Mouse (Mus musculus) left cerebral cortex, postnatal 4 days (tissue): ENCODE measurements at regions not wholly inside any gene's neighbourhood (a gene's known extent, or its start where the extent isn't known, plus 50 kb on each side); places are given as distances from the start of the nearest gene placed in this dataset.

Experiments used
- DNase-seq: peaks from one replicate; pipeline ENCODE4 v3.0.0-alpha.2; 2022
- intact Hi-C: fragments of 180-260 bp; cut with DNase I; formaldehyde crosslinking; loops from one replicate; pipeline ENCODE4 v1.15.1; 2025

DNA sequence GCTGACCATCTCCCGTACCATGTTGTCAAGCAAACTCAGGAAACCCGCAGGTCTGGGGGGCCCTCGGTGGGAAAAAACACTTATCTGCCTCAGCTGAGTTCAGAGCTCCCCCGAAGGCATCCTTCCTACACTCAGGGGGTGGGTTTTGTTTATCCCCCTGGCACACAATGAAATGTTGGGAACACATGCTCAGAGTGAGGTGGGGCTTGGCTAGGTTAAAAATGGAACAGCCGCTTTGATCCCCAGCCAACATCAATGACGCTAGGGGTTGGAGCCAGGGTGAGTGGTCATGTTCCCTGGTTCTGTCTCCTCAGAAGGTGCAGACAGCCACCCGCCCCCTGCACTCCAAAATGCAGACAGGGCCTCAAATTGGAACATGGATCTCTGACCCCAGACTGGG lies 221.3 kb upstream of the Tbx3 start:
- peak; percentile 41 for DNase-seq
- intact Hi-C loops: no loop called here

DNA sequence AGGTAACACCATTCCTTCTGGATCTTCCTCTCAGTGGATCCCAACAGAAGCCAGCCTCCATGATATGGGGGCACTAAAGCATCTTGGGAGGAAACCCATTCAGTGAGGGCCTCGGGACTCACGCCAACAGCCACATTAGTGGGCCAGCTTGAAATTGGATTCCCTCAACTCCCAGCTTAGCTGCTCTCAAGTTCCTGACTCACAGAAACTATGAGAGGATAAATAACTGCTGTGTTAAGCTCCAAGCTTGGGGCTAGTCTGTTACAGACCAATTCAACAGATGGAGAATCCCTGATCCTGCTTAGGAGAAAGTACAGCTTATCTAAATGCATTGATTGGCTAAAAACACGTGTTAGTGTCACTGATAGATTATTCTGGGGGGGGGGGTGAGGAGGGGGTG lies 210.7 kb upstream of the Tbx3 start:
- intact Hi-C loops: no loop called here
- DNase-seq: no peak

DNA sequence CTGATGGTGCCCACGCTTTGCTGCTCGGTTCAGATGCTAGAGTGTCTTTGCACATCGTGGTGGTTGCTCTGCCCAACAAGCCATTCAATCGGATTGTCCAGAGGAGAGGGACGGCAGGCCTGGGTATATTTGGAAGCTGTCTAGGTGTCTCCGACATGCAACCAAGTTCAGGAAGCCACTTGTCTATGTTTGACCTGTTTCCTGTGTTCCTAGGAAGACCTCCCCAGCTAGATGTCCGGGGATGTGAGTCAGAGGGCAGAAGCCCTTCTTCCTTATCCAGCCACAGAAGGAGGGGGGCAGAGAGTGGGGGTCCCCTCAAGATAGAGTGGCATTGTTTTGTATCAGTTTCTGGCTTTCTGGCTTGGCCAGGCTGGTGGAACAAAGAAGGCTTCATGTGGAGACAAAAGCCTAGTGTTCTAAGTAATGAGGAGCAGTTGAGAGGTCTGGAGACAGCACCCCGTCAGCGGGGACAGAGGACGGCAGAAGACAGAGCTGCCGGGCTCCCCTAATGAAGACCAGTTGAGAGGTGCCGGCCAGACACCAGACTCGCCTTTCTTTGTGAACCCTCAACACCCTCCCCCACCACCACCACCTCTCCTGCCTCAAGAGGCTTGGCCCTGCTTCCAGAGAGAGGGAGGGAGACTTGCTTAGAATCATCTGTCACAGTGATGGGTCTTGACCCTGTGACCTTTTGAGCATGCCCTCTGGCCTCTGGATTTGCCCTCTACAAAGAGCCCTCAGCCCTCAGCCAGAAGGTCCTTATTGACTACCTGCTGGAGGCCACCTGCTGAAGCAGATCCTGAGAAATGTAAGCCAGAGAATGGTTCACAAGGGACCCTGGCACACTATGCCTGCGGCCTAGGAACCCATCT lies 207.6 kb upstream of the Tbx3 start:
- intact Hi-C loops: no loop called here
- DNase-seq: no peak

DNA sequence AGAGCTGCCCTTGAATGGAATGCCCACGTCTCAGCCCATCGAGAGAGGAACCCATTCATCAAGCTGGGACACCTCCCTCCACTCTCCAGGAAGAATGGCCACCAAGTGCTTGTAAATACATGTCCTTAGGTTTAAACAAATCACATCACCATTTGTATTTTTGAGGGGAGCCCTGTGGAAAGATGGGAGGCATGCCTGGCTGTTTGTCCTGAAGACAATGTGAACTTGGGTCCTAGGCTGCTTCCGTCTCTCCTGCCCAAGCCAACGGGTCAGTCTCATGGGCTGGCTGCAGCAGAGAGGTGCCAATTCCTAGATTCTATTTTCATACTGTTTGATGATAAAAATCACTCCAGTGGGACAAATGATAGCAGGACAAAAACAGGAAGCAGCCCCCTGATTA lies 205.9 kb upstream of the Tbx3 start:
- no peak for DNase-seq

DNA sequence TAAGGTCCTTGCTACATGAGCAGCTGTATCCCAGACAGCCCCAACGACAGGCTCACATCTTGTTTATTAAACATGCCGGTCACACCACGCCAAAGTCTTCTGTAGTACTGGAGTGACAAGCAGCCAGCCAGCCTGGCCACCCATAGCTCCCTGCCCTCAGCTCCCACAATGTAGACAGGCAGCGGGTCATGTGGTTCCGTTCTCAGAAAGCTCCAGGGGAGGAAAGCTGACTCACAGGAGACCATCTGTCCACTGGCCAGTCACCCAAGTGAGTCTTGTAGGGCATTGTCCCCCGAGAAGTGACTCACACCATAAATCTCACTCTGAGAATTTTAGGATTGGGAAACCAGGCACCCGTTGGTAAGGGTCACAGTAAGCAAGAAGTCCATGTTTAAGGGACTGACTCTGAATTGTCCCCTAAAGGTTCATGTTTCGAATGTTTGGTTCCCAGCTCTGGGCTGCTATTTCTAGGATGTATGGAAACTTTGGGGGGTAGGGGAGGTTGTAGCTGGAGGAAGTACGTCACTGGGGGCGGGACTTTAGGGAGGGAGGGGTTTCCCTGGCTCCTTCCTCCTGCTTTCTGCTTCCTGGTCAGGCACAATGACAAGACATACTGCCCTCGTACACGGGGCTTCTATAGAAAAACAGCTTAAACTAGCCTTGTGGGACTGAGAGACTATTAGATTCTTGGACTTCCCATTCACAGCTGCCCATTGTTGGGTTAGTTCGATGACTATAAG lies 203.0 kb upstream of the Tbx3 start:
- intact Hi-C loops: no loop called here
- DNase-seq: no peak

More for the DNA sequence above, 205.9 kb upstream of the Tbx3 start:
- intact Hi-C loops: no loop called here

DNA sequence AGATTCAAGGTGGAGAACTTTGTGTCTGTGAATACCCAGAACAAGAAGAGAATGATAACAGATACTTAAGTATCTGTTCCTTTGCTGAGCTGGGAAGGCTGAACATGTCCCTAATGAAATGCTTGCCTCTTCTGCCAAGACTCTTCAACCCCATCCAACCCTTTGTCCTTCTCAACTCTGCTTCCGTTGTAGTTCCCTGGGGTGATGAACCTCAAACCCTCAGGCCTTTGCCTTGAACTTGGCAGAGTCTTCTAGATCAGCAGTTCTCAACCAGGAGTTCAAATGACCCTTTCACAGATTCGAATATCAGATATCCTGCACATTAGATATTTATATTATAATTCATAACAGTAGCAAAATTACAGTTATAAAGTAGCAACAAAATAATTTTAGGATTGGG lies 192.5 kb upstream of the Tbx3 start:
- intact Hi-C loops: no loop called here
- DNase-seq: no peak

DNA sequence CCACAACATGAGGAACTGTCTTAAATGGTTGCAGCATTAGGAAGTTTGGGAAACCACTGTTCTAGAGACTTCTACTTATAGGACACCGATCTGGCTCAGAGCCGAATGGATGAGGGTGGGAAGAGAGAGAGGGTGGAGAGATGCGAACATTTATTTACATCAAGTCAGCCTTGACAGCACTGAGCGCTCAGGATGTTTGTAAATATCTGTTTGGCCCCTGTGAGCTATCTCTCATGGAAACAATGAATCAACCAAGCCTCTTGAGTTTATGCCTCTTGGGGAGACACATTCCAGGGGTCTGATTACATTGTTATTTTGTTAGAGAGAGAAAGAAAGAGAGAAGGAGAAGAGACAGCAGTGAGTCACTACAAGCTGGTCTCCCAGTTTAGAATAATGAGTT lies 192.1 kb upstream of the Tbx3 start:
- DNase-seq: no peak
- intact Hi-C loops: no loop called here

DNA sequence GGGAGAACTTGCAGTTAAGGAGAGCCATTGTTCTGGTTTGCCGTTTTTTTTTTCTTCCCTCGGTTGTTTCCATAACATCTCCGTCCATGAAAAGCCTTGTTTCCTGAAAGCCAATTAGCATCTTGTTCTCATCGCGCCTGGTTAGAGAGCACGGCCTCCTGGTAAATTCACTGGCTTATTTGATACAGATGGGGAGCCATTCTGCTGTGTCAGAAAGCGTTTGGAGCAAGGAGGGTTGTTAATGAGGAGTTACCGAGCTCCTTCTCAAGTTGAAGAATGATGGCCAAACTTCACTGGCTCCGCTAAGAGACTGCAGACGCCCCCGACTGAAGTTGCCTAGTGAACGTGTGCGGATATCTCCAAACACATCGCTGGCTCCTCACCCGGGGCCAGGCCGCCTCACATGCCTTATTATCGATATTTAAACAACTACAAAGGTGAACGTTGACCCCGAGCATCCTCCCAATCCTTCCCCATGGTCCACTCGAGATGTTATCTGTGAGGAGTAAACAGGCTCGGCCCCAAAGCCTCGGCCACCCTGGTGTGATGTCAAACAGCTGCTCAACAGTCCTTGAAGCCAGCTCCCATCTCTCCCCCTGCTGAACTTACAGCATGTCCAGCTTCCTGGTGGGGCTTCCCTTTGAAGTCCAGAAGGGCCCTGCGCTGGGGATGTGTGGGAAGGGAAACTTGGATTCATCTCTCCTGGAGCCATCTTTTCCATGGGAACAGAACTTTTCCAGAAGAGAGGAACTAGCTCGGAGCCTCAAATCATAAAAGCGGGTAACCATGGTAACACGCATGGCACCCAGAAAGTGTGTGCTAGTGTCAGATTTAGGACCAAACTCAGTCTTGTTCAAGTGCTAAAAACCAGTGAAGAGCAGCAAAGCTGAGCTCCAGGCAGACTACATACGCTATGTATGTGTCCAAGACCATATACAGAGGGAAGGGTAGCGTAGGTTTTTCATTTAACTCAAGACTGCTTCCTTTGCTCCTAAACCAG lies 190.0 kb upstream of the Tbx3 start:
- no peak for DNase-seq
- intact Hi-C loops: no loop called here

DNA sequence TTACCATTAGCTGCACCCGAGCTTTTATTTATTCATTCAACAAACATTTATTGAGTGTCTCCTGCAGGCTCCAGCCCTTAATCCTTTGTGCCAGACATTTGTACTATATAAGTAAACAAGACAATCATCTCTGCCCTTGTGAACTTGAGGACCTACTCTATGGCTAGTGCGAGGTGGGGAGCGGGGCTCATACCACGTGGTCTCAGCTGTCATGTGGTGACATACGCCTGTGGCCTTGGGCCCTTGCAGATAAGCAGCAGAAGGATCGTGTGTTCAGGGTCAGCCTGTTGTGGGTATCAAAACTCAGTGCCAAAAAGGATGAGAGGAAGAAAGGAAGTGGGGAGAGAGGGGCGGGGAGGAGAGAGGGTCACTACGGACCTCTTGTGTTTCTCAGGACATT lies 186.8 kb upstream of the Tbx3 start:
- intact Hi-C loops: no loop called here
- DNase-seq: no peak

DNA sequence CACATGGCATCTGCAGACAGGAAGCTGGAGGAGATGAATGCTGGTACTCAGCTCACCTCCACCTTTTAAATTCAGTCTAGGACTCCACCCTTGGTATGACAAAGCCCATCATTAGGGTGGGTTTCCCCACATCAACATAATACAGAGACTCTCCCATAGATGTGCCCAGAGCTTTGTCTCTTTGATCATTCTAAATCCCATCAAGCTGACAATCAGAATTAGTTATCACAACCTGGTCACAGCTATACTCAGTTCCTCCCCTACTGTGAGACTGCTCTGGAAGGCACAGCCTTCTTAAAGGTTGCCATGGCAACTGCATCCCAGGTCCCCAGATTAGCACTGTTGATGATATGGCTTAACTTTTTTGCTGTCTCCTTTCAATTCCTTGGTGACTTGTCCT lies 184.3 kb upstream of the Tbx3 start:
- intact Hi-C loops: no loop called here
- DNase-seq: no peak

DNA sequence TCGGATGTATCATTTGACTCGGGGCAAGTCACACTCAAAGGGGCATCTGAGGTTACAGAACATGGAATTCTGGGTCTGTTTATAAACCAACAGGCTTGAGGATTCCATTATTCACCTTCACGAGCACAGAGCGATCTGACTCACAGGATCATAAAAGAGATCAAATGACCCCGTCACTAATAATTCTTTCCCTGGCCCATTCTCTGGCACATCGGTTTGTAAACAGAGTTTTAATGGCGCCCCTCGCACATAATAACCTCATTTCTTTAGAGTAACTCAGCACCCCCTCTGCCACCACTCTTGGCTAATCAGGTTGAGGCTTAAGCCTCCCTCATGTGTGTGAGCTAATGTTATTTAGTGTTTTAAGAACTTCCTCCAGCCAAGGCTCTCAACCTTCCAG lies 183.3 kb upstream of the Tbx3 start:
- DNase-seq: no peak
- intact Hi-C loops: no loop called here

DNA sequence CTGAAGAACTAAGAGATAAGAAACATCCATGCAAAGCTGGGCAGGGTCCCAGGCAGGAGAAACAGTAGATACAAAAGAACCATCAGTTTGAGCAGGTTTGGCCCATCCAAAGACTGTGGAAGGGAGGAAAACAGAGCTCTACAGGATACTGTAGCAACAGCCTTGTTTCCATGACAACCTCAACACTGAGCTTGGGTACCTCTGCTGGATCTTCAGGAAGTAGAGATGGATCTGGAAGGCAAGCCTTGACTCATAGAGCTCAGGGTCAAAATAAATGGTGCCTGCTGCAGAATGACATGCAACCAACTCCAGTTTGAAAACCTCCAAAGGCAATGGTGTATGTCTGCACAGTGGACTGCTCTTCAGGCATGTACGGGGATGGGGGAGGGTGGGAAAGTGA lies 173.0 kb upstream of the Tbx3 start:
- DNase-seq: no peak
- intact Hi-C loops: no loop called here

DNA sequence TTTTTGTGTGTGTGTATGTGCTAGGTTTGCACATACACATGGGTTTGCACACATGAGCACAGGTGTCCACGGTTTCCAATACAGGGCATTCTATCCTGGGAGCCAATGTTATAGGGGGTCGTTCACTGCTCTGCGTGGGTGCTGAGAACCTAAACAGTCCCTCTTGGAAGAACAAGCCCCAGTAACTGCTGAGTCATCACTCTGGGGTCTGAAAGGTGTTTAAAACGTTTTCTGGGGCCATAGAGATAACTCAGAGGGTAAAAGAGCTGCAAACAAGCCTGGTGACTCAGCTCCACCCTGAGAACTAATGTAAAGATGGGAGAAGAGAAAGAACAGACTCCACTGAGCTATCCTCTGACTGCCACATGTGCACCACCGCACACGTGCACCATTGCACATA lies 172.0 kb upstream of the Tbx3 start:
- intact Hi-C loops: no loop called here
- DNase-seq: no peak

DNA sequence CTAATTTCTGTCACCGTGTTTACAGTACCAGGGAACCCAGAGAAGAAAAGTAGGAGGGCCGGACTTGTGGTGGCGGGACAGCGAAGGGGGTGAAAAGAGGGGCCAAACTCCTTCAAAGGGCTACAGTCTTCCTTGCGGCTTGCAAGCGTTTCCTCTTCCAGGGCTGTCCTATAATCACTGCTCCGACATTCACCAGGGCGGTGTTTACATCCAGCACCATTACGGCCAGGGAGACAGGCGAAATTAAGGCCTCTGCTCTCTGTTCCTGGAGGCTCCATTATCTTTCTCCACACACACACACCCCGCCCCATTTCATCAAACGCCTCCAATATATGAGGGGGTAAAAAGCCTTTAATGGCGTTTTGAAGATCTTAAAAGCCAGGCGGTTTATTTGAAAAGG lies 162.8 kb upstream of the Tbx3 start:
- DNase-seq: no peak
- intact Hi-C loops: no loop called here

DNA sequence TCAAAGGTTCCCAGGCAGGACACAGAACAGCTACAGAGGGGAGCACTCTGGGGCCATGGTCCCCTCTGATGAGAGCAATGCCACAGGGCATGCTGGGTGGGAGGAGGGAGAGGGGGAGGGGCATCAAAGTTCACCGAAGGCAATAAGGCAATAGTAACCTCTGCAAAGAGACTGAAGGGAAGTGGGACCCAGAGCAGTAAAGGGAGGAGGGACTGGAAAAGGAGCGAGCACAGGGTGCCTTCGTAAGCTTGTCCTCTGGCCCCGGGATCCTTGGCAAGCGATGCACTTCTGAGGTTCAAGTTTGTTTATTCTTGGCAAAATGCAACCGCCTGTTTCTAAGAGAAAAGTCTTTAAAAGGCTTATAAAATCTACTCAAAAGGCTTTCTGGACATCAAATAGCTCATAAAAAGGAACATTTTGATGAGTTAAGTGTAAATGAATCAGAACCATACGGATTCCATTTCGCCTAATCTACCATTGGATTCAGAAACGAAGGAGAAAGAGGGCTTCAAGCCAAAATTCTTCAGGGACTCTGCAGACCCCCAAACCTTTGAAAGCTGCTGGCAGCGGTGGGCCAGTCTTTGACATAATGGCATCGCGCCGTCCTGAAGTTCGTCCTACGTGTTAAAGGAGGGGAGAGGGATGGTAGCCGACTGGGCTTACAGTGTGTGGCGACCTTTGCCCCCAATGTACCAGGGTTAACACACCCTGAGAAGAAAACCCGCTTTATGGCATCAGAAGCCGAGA lies 151.8 kb upstream of the Tbx3 start:
- intact Hi-C loops: no loop called here
- no peak for DNase-seq

DNA sequence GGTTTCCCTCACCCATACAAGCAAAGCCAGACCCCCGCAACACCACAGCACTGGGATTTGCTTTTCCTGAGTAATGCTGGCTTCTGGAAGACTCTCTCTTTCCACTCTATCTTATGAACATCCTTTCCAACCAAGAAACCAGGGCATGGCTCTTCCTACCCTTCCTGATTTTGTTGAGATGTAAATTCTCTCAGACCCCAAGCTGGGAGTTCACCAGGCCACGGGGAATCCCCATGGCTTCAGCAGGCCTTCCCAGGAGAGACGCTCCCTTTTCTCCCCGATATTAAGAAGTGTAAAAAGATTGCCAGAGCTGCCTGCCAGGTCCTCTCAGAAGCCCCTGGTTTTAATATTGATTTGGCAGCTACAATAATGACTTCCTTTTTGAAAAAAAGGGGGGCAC lies 146.3 kb upstream of the Tbx3 start:
- intact Hi-C loops: no loop called here
- no peak for DNase-seq

DNA sequence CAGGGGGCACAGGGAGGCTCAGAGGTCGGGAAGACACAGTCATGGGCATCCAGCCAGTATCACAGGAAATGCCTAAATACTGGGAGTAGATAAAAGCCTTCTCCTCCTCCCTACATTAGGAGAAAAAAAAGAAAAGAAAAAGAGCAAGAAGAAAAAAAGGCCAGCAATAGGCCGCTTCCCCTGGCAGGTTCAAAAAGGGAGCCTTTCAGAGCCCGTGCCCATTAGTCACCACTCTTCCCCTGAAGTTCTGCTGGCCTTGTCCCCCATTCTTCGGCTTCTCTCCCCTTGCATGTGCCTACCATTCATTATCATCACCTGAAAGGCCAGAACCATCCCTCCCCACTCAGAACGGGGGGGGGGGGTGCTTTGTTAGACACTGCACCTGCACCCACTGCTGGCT lies 144.5 kb upstream of the Tbx3 start:
- intact Hi-C loops: no loop called here
- no peak for DNase-seq

DNA sequence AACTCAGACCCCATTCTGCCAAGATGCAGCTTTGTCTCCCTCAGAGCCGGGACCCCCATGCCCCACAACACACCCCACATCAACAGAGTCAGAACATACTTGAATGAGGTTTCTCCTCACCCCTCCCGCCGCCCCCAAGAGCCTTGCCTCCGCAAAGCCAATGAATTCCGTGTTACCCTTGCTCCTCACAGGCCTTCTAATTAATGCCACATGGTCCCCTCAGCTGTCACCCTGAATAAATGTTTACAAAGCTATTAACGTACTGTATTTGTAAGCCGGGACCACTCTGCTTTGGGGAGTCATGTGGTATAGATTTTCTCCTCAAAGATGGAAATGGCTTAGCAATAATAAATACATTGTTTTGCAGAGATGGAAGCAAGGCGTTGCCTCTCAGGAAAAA lies 140.5 kb upstream of the Tbx3 start:
- intact Hi-C loops: no loop called here
- no peak for DNase-seq

DNA sequence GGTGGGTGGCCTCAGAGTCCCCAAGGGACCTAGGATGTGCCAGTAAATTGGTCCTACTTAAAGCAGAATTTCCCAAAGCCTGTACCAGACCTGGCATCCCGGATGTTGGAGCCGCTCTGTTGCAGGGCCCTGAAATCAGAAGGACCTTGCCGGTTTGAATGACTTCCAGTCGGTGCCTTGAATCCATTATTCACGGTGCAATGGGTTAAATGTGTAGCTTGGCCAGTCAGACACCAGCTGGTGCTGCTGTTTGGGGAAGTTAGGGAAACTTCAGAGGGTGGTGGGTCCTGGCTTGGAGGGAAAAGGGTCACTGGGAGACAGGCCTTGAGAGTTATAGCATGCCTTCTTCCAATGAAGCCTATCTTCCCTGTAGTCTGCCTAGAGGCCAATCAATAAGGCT lies 135.5 kb upstream of the Tbx3 start:
- no peak for DNase-seq
- intact Hi-C loops: no loop called here

DNA sequence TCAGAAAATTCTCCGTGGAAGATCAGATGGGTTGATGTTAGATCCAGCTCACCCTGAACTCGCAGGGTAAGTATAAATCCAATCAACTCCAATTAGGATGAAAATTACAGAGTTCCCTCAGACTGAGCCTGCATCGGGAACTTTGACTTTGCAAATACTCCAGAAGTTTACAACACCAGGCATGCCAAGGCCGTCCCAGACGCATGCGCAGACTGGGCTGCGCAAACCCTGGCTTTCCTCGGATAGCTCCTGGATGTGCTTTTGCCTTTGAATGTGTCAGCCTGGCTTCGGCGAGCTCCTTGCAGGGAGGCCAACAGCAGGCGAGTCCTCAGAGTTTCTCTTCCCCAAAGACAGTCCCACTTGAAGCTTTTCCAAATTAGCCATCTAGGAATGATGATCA lies 127.6 kb upstream of the Tbx3 start:
- DNase-seq: no peak
- intact Hi-C loops: no loop called here

DNA sequence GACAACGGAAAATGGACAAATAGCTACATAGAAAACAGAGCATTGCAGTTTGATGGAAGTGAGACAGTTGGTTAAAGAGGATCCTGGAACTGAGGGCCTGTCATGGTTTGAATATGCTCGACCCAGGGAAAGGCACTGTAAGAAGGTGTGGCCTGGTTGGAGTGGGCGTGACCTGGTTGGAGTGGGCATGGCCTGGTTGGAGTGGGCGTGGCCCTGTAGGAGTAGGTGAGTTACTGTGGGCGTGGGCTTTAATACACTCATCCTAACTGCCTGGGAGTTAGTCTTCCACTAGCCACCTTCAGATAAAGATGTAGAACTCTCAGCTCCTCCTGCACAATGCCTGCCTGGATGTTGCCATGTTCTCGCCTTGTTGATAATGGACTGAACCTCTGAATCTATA lies 126.8 kb upstream of the Tbx3 start:
- intact Hi-C loops: no loop called here
- DNase-seq: no peak
